Mouse (Mus musculus) stomach, postnatal 0 days (tissue): ENCODE measurements around the gene Ryr2.

Experiments used
- CTCF ChIP-seq: IDR thresholded peaks from 2 replicates; pipeline ENCODE4 v1.5.1; 2016; ENCODE audit warnings: antibody characterized with exemption, low read depth, mild to moderate bottlenecking, moderate library complexity
- EP300 ChIP-seq: optimal IDR thresholded peaks from 2 replicates; pipeline ENCODE3; 2016; ENCODE audit warnings: antibody characterized with exemption

GRCm38 (mm10) chr13:12074897-12075296 is 31.8 kb downstream of the Ryr2 start:
- TF ChIP-seq EP300 (no peak), CTCF (no peak)
